Mouse (Mus musculus) retina, postnatal 7 days (tissue): ENCODE results near the gene Nub1.

Experiments
- DNase-seq: peaks from one replicate; pipeline ENCODE4 v3.0.0-alpha.2; 2012; ENCODE audit warnings: low read depth, low spot score

Gene Nub1

GRCm38 (mm10) chr5:24739141-24739753 lies 53.9 kb downstream of the Nub1 start:
- no peak for DNase-seq

GRCm38 (mm10) chr5:24741172-24741885 lies 56.0 kb downstream of the Nub1 start:
- no peak for DNase-seq

GRCm38 (mm10) chr5:24743956-24744355 lies 58.6 kb downstream of the Nub1 start:
- DNase-seq: no peak

GRCm38 (mm10) chr5:24747533-24747932 lies 62.2 kb downstream of the Nub1 start:
- no peak for DNase-seq

GRCm38 (mm10) chr5:24749731-24750130 lies 64.4 kb downstream of the Nub1 start:
- DNase-seq: no peak

- DNase-seq: peak; percentile 83
Observed at GRCm38 (mm10) chr5:24750321-24751304, 65.3 kb downstream of the Nub1 start.

- DNase-seq: no peak
Observed at GRCm38 (mm10) chr5:24751305-24752174, 66.2 kb downstream of the Nub1 start.

- DNase-seq: no peak
Observed at GRCm38 (mm10) chr5:24752175-24752498, 66.8 kb downstream of the Nub1 start.

GRCm38 (mm10) chr5:24756931-24757330 lies 71.6 kb downstream of the Nub1 start:
- DNase-seq: no peak

- no peak for DNase-seq
Observed at GRCm38 (mm10) chr5:24757816-24758215, 72.5 kb downstream of the Nub1 start, which contains the start of gene Crygn. Gene Crygn, minus strand, starts transcription at chr5:24758008.
